Mouse (Mus musculus) lung, postnatal 0 days (tissue): Measurements from ENCODE around the gene Traf3ip1.

Experiments
- CTCF ChIP-seq: IDR thresholded peaks from 2 replicates; pipeline ENCODE4 v1.5.1; 2016; ENCODE audit warnings: antibody characterized with exemption, mild to moderate bottlenecking
- EP300 ChIP-seq: IDR thresholded peaks from 2 replicates; pipeline ENCODE4 v1.6.1; 2016; ENCODE audit warnings: antibody characterized with exemption, mild to moderate bottlenecking, control low read depth

DNA sequence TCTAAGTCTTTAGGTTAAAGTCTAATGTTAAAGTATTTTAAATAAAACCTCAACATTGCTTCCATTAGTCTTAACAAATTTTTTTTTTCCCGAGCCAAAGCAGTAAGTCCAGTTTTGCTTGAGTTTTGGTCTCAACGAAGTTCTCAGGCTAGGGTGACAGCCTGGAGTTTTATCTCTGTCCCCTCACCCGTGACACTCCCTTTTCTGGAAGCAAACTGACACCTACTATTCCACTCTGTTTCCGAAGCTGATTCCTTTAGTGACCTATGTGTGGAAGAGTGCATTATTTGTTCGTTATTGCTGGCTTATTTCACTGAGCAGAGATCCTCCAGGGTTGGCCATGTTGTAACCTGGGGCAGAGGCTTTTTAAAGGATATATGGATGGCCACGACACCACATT lies 44.8 kb downstream of the Traf3ip1 start:
- TF ChIP-seq CTCF: no peak
- no peak for TF ChIP-seq EP300
